Mouse (Mus musculus): ENCODE measurements around the gene Ankdd1b. TPM values are rescaled to one million over a fixed set of nuclear protein-coding genes. Genes with fewer than 3 reads are reported as not detected.

Gene Ankdd1b
- polyA plus RNA-seq, 1 experiment from 2014 or later, result 0.14 TPM

DNA sequence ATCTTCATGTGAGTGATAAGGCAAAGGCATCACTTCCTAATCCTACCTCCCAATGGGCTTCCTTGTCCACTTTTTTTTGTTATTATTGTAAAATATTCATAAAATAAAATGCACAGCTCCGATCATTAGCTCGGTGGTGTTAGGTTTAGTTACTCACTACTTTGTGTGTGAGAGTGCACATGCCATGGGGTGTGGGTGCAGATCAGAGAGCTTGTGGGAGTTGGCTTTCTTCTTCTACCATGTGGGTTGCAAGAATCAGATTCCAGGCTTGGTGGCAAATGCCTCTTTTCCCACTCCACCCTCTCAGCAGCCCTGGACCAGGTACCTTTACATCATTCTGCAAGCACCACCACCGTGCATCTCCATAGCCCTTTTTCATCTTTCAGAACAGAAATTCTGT, 18.4 kb downstream of the Ankdd1b start:
- no peaks in the 10 kb centered on the region for H3K9me3 ChIP-seq
- H3K9ac ChIP-seq, result no peak overlapping the region
- no peaks in the 10 kb centered on the region for H3K27me3 ChIP-seq (replicated peaks)
- 94% methylated on average over 3 of the region's 3 CpGs for WGBS
- peaks cover 3% of the 10 kb centered on the region; the same call in 1 of the 2 replicates for H3K4me1 ChIP-seq (replicated peaks)
- H3K4me3 ChIP-seq (replicated peaks), result no peak overlapping the region
- ATAC-seq, result no peak
- H3K4me2 ChIP-seq (replicated peaks), result no peak overlapping the region
- H3K36me3 ChIP-seq, result no peaks in the 10 kb centered on the region
- H3K27ac ChIP-seq, result no peak overlapping the region

DNA sequence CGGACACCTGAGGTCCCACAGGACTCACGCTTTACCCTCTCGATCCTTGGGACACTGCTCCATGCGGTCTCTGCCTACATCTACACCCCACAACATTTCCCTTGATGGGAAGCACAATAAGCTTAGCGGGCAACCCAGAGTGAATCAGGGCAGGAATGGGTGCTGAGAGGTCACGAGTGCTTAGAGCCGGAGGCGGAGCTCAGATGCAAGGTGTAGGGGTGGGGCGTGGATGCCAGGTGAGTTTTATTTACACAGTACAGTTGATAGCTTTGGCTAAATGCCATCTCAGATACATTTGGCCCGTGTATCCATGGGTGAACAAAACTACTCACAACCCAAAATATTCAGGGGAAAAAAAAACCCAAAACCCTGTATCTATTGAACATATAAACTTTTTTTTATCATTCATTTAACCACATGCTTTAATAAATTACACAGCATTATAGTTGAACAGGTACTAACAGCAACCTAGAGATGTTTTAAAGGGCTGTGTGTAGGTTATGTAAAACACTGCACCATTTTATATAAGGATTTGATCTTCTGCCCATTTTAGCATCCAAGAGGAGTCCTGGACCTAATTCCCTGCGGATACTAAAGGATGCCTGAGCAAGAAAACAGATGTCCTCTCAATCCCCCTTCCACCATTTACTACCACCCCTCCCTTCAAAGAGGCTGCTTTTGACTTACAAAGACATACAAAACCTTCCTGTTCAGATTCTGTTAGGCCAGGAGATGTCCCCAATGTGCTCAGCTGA, 19.4 kb downstream of the Ankdd1b start:
- H3K4me3 ChIP-seq (replicated peaks), result no peak overlapping the region
- no peak overlapping the region for H3K27ac ChIP-seq
- peaks cover 3% of the 10 kb centered on the region; the same call in 1 of the 2 replicates for H3K4me1 ChIP-seq (replicated peaks)
- no peak overlapping the region for H3K9ac ChIP-seq
- peak; percentile 70 for ATAC-seq
- H3K27me3 ChIP-seq (replicated peaks), result no peaks in the 10 kb centered on the region
- no peaks in the 10 kb centered on the region for H3K36me3 ChIP-seq
- H3K9me3 ChIP-seq, result no peaks in the 10 kb centered on the region
- 73% methylated on average over 11 of the region's 11 CpGs for WGBS
- H3K4me2 ChIP-seq (replicated peaks), result no peak overlapping the region

DNA sequence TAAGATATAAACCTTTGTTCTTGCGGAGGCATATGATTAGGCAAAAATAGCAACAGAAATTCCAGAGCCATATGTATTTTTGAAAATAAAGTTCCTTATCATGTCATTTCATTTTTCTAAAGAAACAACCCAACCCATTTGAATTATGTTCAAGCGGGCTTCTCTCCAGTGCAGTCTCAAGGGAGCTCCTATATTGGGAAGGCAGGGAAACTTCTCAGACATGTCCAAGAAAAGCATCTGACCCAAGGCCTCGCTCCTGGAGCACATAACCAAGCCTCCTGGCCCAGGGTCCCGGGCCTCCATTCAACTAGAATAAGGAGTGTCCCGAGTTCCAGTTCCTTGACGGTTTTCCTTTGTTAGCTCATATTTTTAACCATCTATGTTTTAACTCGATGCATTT, 20.1 kb downstream of the Ankdd1b start:
- ATAC-seq, result peak; percentile 50
- Histone ChIP-seq H3K4me3 (replicated peaks) (no peak overlapping the region), H3K9ac (no peak overlapping the region), H3K4me1 (replicated peaks) (peaks cover 3% of the 10 kb centered on the region; the same call in 1 of the 2 replicates), H3K4me2 (replicated peaks) (no peak overlapping the region), H3K27ac (no peak overlapping the region), H3K27me3 (replicated peaks) (no peaks in the 10 kb centered on the region), H3K36me3 (no peaks in the 10 kb centered on the region), H3K9me3 (no peaks in the 10 kb centered on the region)
- whole genome bisulfite sequencing, result 70% methylated on average over 7 of the region's 7 CpGs

DNA sequence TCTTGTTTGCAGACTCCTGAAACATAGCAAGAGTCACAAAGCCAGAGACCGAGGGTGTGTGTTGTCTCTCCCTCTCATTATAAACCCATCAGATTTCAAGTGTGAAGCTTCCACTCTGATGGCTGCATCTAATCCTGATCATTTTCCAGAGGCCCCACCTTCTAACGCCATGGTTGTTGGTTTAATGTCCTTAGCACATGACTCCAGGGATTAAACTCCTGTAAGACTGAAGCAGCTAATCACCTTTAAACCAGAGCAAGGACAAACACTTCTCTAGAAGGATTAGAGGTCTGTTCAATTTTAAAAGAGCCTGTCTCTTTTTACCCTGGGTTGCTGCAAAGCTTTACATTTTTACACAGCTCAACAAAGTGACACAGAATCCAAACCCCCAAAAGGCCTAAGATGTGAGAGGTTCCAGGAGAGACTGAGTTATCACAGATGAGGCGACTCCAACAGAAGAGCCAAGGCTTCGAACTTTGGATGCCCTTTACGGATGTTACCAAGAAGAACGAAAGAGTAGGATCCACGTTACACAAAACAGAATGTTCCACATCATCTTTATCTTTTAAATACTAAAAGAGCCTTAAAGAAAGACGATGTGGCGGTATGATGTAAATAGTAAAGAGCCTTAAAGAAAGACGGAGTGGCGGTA, 20.7 kb downstream of the Ankdd1b start:
- Histone ChIP-seq H3K9me3 (no peaks in the 10 kb centered on the region), H3K27me3 (replicated peaks) (no peaks in the 10 kb centered on the region), H3K36me3 (no peaks in the 10 kb centered on the region), H3K4me3 (replicated peaks) (no peak overlapping the region), H3K4me1 (replicated peaks) (peaks cover 3% of the 10 kb centered on the region; the same call in 1 of the 2 replicates), H3K27ac (0 out of 2 replicates have a peak overlapping the region, but pooled peaks have one; percentile 38), H3K9ac (no peak overlapping the region), H3K4me2 (replicated peaks) (no peak overlapping the region)
- ATAC-seq, result peak; percentile 68
- 59% methylated on average over 11 of the region's 11 CpGs for WGBS

DNA sequence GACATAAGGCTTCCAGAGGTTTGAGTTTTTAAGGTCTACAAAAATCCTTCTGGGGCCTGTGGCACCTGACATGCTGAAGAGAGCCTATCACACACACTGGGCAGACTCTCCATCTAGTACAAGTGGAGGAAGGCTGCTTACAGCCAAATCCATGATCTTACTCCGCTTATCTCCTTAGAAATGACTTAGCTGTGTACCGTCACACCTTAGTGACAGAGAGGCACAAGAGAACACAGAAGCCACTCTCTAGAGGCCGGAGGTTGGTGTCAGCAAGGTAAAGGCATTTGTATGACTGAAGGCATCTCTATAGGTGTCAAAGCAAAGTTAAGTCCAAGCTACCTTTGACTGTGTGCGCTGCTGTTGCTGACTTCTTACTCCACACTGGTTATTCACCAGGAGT, 30.6 kb downstream of the Ankdd1b start:
- Histone ChIP-seq H3K36me3 (no peaks in the 10 kb centered on the region), H3K27me3 (replicated peaks) (no peaks in the 10 kb centered on the region), H3K27ac (no peak overlapping the region), H3K9ac (no peak overlapping the region), H3K4me3 (replicated peaks) (no peak overlapping the region), H3K4me2 (replicated peaks) (no peak overlapping the region), H3K4me1 (replicated peaks) (no peaks in the 10 kb centered on the region), H3K9me3 (no peaks in the 10 kb centered on the region)
- WGBS, result 93% methylated on average over 4 of the region's 4 CpGs
- no peak for ATAC-seq

DNA sequence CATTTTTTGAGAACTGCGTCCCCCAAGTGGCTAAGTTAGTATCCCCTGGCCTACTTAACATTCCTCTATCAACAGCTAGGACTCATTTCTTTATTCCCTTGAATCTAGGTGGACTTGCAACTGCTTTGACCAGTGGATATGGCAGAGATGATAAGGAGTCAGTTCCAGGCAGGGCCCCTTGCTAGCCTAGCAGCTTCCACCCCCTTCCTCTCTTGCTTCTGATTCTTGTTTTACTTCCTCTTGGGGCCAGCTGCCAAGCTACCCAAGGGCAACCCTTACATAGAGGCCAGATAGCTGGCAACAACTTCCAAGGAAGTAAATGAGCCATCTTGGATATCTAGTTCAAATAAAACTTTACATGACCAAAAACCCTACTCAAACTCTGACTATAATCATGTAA, 34.1 kb downstream of the Ankdd1b start:
- H3K4me3 ChIP-seq (replicated peaks), result no peak overlapping the region
- no peaks in the 10 kb centered on the region for H3K36me3 ChIP-seq
- H3K4me1 ChIP-seq (replicated peaks), result peaks cover 21% of the 10 kb centered on the region
- no peak overlapping the region for H3K9ac ChIP-seq
- 89% methylated on average over 1 of the region's 1 CpGs for WGBS
- ATAC-seq, result no peak
- no peaks in the 10 kb centered on the region for H3K27me3 ChIP-seq (replicated peaks)
- no peaks in the 10 kb centered on the region for H3K9me3 ChIP-seq
- H3K4me2 ChIP-seq (replicated peaks), result no peak overlapping the region
- H3K27ac ChIP-seq, result no peak overlapping the region

DNA sequence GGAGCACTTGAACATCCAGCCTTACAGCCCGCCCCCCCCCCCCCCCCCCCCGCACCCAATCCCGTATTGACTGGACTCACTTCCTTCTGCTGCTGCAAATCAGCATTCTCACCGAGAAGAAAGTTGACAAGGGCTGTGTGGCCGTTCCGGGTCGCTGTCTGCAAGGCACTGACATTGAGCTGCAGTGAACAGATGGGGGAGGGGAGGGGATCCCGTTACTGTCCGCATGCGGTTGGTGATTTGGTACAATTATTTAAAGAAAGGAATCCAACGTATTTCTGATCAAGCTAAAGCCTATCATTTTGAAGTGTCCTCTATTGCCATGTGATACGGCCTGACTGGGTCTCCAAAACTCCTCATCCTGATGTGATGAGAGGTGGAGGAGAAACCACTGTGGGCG, 35.2 kb downstream of the Ankdd1b start:
- Histone ChIP-seq H3K27me3 (replicated peaks) (no peaks in the 10 kb centered on the region), H3K4me3 (replicated peaks) (no peak overlapping the region), H3K36me3 (no peaks in the 10 kb centered on the region), H3K27ac (no peak overlapping the region), H3K9me3 (no peaks in the 10 kb centered on the region), H3K4me1 (replicated peaks) (peaks cover 21% of the 10 kb centered on the region), H3K9ac (no peak overlapping the region), H3K4me2 (replicated peaks) (no peak overlapping the region)
- ATAC-seq, result no peak
- 43% methylated on average over 13 of the region's 13 CpGs for WGBS

DNA sequence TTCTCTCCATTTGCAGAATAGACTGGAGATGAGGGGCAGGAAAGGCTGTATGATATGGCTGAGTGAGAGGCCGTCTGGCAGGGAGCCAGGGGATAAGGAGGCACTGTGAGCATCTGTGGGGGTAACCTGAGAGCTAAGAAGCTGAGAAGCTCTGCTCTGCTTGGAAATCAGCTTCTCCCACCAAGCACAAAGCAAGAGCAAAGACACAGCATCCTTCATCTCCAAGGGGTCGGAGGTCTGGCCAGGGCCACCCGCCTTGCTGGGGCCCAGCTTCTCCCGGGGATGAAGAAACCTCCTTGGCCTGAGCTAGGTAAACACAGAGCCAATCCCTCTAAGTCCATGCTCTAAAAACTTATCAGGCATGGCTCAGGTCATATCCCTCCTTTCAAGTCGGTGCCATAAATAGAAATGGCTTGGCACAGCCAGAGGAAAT, 36.1 kb downstream of the Ankdd1b start:
- H3K9ac ChIP-seq, result no peak overlapping the region
- H3K27ac ChIP-seq, result peak overlapping the region; percentile 49
- H3K9me3 ChIP-seq, result no peaks in the 10 kb centered on the region
- no peak overlapping the region for H3K4me2 ChIP-seq (replicated peaks)
- no peak for ATAC-seq
- no peak overlapping the region for H3K4me3 ChIP-seq (replicated peaks)
- WGBS, result 25% methylated on average over 5 of the region's 5 CpGs
- no peaks in the 10 kb centered on the region for H3K27me3 ChIP-seq (replicated peaks)
- no peaks in the 10 kb centered on the region for H3K36me3 ChIP-seq
- H3K4me1 ChIP-seq (replicated peaks), result peaks cover 21% of the 10 kb centered on the region

DNA sequence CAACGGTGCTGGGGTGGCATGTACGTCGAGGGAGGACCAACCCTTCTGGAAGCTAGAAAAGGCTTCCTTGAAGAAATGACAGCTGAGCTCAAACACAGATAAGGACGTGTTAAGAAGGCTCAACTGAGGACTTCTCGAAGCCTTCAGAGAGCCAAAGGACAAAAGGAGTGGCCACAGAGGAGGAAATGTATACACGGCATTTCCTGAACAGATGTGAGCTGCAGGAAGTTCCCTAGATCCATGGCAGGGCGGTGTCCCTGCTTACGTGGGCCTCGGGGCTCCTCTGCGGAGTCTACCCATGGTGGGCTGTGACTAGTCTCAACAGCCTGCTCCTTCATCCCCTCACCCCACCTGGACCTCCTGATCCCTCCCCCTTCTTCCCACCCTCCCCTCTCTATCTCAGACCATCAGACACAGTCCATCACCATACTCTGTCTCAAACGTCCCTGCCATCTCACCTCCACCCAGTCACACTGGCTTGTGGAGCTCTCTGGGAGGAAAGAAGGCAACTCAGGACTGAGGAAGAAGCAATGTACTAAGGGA, 37.3 kb downstream of the Ankdd1b start:
- no peak overlapping the region for H3K4me3 ChIP-seq (replicated peaks)
- no peak overlapping the region for H3K4me2 ChIP-seq (replicated peaks)
- H3K9ac ChIP-seq, result no peak overlapping the region
- WGBS, result 47% methylated on average over 11 of the region's 11 CpGs
- H3K9me3 ChIP-seq, result no peaks in the 10 kb centered on the region
- H3K36me3 ChIP-seq, result no peaks in the 10 kb centered on the region
- ATAC-seq, result peak; percentile 10; the same call in 1 of the 2 replicates
- H3K27me3 ChIP-seq (replicated peaks), result no peaks in the 10 kb centered on the region
- H3K4me1 ChIP-seq (replicated peaks), result peaks cover 21% of the 10 kb centered on the region
- H3K27ac ChIP-seq, result peak overlapping the region; percentile 34

DNA sequence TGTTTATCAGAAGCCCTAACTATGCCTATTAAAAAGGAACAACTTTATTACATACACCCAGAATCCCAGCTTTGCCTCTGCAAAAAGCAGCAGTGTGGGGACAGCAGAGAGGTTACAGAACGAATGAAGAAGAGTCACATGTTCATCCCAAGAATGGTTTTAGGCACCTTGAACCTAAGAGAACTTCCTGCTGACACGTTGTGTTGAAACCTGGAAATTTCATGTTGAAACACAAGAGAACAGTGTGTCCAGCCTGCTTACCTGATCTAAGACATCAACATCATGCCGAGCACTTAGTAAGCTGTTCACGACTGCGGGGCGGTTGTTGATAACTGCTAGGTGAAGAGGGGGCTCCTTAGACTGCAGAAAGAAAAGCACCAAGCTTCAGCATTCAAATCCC, 38.0 kb downstream of the Ankdd1b start:
- ATAC-seq, result no peak
- Histone ChIP-seq H3K4me3 (replicated peaks) (no peak overlapping the region), H3K27ac (peak overlapping the region; percentile 34; the same call in 1 of the 2 replicates), H3K36me3 (no peaks in the 10 kb centered on the region), H3K4me2 (replicated peaks) (peak overlapping the region; percentile 22; the same call in 1 of the 2 replicates), H3K27me3 (replicated peaks) (no peaks in the 10 kb centered on the region), H3K4me1 (replicated peaks) (peaks cover 21% of the 10 kb centered on the region), H3K9me3 (no peaks in the 10 kb centered on the region), H3K9ac (no peak overlapping the region)
- 76% methylated on average over 6 of the region's 6 CpGs for whole genome bisulfite sequencing

DNA sequence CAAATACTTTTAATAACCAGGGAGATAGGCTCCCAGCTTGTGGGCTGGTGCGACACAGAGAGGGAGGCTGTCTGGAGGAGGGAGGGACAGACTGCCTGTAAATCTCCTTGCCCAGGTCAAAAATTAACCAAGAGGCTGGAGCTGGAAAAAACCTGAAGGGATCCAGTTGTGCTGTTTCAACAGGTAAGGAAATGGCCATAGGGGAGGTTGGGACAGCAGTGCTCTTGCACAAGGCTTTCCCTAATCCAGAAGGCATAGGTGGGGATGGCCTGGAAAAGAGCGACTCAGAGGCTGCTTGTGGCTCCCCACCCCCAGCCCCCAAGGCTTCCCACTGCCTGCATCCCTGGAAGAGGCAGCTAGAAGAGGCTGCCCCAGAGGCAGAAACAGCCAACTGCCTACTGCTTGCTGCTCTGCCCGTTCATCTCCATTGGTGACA, 38.6 kb downstream of the Ankdd1b start:
- H3K9ac ChIP-seq, result 0 out of 2 replicates have a peak overlapping the region, but pooled peaks have one; percentile 3
- no peaks in the 10 kb centered on the region for H3K27me3 ChIP-seq (replicated peaks)
- H3K9me3 ChIP-seq, result no peaks in the 10 kb centered on the region
- no peaks in the 10 kb centered on the region for H3K36me3 ChIP-seq
- peaks cover 21% of the 10 kb centered on the region for H3K4me1 ChIP-seq (replicated peaks)
- peak overlapping the region; percentile 22; the same call in 1 of the 2 replicates for H3K4me2 ChIP-seq (replicated peaks)
- H3K4me3 ChIP-seq (replicated peaks), result no peak overlapping the region
- peak overlapping the region; percentile 56; the same call in 1 of the 2 replicates for H3K27ac ChIP-seq
- peak; percentile 86 for ATAC-seq
- WGBS, result 37% methylated on average over 3 of the region's 3 CpGs

DNA sequence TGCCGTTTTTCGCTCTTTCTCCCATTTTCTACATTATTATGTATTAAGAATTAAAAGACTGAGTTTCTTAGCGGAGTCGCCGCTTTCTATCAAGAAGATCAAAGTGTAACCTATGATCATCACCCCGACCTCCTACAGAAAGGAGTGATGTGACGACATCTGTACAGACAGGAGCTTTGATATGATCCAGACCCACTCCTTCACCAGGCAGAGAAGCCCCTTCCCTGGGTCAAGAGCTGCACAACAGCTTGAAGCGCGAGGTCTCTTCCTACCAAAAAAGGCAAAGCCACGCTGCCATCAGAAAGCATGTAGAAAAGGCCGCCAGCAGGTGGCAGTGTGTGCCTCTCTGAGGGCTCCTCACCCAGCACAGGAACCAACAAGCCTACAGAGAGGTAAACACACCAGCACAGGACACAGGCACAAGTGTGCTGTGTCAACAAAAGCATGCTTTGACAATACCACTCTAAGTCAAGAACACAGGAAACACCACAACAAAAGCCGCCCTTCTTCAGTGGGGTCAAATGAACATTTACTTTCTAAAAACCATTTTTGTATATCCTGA, 39.3 kb downstream of the Ankdd1b start:
- peak overlapping the region; percentile 25; the same call in 1 of the 2 replicates for H3K4me2 ChIP-seq (replicated peaks)
- no peak overlapping the region for H3K27ac ChIP-seq
- H3K9ac ChIP-seq, result no peak overlapping the region
- H3K4me3 ChIP-seq (replicated peaks), result no peak overlapping the region
- no peaks in the 10 kb centered on the region for H3K27me3 ChIP-seq (replicated peaks)
- peak; percentile 85 for ATAC-seq
- H3K9me3 ChIP-seq, result no peaks in the 10 kb centered on the region
- peaks cover 21% of the 10 kb centered on the region for H3K4me1 ChIP-seq (replicated peaks)
- no peaks in the 10 kb centered on the region for H3K36me3 ChIP-seq
- 31% methylated on average over 12 of the region's 12 CpGs for WGBS
